Mouse (Mus musculus) C2C12 (cell line): Measurements from ENCODE around the gene Hormad2. TPM values are rescaled to one million over a fixed set of nuclear protein-coding genes. Genes with fewer than 3 reads are reported as not detected.

Experiments
- H3K27me3 ChIP-seq: one replicate; pipeline ENCODE4 v1.6.1; 2011; ENCODE audit not compliant: control insufficient read depth, insufficient read depth, insufficient read length
- H3K36me3 ChIP-seq: one replicate; pipeline ENCODE4 v1.6.1; 2011; ENCODE audit not compliant: control insufficient read depth, insufficient read depth
- H3K4me3 ChIP-seq: one replicate; pipeline ENCODE4 v1.5.1; 2011; ENCODE audit warnings: mild to moderate bottlenecking, control low read depth; ENCODE audit not compliant: poor library complexity, insufficient read depth, severe bottlenecking
- H3K79me2 ChIP-seq: one replicate; pipeline ENCODE4 v1.6.1; 2011; ENCODE audit not compliant: control insufficient read depth, insufficient read depth
- H3K79me3 ChIP-seq: one replicate; pipeline ENCODE4 v1.6.1; 2011; ENCODE audit warnings: low read depth, control low read depth
- H3ac ChIP-seq: one replicate; pipeline ENCODE3; 2011; ENCODE audit warnings: low read depth; ENCODE audit not compliant: control insufficient read depth, insufficient read length
- CEBPB ChIP-seq: IDR thresholded peaks from one replicate; pipeline ENCODE4 v1.6.1; 2011; ENCODE audit warnings: low read depth, mild to moderate bottlenecking, control low read depth, moderate library complexity
- CTCF ChIP-seq: IDR thresholded peaks from one replicate; pipeline ENCODE4 v1.5.1; 2011; ENCODE audit not compliant: control insufficient read depth, insufficient read depth, insufficient read length
- FOSL1 ChIP-seq: IDR thresholded peaks from one replicate; pipeline ENCODE4 v1.8.0; 2011; ENCODE audit warnings: mild to moderate bottlenecking, low read length; ENCODE audit not compliant: poor library complexity, insufficient read depth, severe bottlenecking
- MAX ChIP-seq: IDR thresholded peaks from one replicate; pipeline ENCODE4 v1.6.1; 2011; ENCODE audit warnings: mild to moderate bottlenecking, control low read depth
- MYOD1 ChIP-seq: IDR thresholded peaks from one replicate; pipeline ENCODE4 v1.6.1; 2011; ENCODE audit warnings: low read depth; ENCODE audit not compliant: control insufficient read depth, insufficient read length
- MYOG ChIP-seq: IDR thresholded peaks from one replicate; pipeline ENCODE4 v1.6.1; 2011; ENCODE audit not compliant: control insufficient read depth, insufficient read length; ENCODE audit errors: extremely low read depth
- USF1 ChIP-seq: IDR thresholded peaks from one replicate; pipeline ENCODE4 v1.6.1; 2011; ENCODE audit warnings: low read depth, mild to moderate bottlenecking, control low read depth, moderate library complexity
- polyA plus RNA-seq: library from polyadenylated mRNA; unstranded; fragments of >200 nt; fragmentation: generic; extraction: Trizol; gene quantifications from one replicate; pipeline ENCODE4 v1.2.1, GENCODE M21; 2012; ENCODE audit warnings: missing spikeins

Hormad2 gene
- polyA plus RNA-seq, 1 experiment = not detected

DNA sequence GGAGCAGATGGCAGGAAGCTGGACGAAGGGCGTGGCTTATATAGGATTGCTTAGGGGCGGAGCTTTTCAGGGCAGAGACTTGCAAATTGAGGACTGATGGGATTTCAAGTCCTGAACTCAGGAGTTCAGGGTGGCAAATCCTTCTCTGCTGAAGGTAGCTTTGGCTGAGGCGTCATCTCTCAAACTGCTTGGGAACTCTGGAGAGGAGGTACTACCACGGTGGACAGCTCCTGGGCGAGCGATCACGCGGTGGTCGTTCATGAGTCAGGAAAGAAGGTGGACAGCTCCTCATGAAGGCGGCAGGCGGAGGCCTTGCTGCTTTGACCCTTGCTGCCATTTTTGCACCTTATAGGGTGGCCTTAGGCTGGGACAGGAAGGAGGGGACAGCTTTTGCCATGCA, 20.2 kb upstream of the Hormad2 start:
- TF ChIP-seq MYOG (no peak), MAX (no peak), CEBPB (no peak), CTCF (no peak), FOSL1 (no peak)

DNA sequence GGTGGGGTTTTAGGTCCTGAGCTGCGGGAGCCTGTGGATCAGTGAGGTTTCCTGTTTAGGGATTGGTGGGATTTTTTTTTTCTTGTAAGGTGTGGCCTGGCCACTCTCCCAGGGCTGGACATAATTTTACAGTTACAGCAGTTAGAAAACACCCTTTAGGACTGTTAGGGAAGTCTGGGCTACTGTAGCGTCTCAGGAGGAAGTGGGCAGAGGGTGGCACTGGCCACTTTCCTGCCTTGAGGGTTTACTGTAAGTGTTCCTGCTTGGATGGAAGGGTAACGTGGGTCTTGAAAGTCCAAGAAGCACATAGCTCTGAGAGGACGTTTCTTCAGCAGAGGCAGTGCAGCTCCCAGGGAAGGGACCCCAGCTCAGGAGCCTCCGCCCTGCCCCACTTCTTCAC, 19.7 kb upstream of the Hormad2 start:
- no peaks in the 10 kb centered on the region for H3K79me3 ChIP-seq
- TF ChIP-seq MYOG (no peak), FOSL1 (no peak), MAX (no peak), MYOD1 (no peak), CTCF (no peak), CEBPB (no peak)
- no peak overlapping the region for H3K4me3 ChIP-seq
- H3K36me3 ChIP-seq = no peaks in the 10 kb centered on the region
- no peak overlapping the region for H3ac ChIP-seq
- no peaks in the 10 kb centered on the region for H3K79me2 ChIP-seq
- peaks cover 12% of the 10 kb centered on the region for H3K27me3 ChIP-seq

More for the DNA sequence above, 20.2 kb upstream of the Hormad2 start:
- peaks cover 12% of the 10 kb centered on the region for H3K27me3 ChIP-seq
- no peak overlapping the region for H3K4me3 ChIP-seq
- no peaks in the 10 kb centered on the region for H3K79me2 ChIP-seq
- H3K36me3 ChIP-seq = no peaks in the 10 kb centered on the region
- no peaks in the 10 kb centered on the region for H3K79me3 ChIP-seq
- no peak overlapping the region for H3ac ChIP-seq

DNA sequence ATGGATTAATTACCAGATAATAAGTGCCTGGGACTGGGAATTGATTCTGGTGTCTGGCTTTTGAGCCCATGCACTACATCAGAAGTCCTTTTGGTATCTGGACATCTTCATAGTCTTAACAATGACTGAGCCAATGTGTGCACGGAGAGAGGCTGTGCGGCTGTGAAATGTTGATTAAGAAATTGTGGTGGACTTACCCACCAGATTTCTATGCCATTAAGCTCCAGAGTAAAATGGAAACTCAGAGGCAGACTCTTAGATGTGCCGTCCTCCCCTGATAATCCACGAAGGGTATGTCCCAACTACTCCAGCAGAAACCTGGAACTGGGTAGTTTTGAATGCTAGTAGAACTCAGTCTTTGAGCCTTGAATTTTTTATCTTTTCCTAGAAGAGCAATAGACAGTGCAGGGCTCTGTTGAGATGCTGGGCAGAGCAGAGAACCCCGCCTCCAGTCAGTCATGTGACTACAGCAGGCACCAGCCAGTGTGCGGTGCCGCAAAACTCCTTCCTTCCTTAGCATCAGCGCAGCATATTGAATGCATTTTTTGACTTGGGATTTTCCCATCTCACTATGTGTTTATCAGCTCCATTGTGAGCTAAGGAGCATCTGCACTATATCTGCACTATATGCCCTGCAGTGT, 14.1 kb upstream of the Hormad2 start:
- no peaks in the 10 kb centered on the region for H3K79me2 ChIP-seq
- TF ChIP-seq USF1 (peak; percentile 39), MYOD1 (no peak)
- H3K79me3 ChIP-seq = no peaks in the 10 kb centered on the region
- no peak overlapping the region for H3K4me3 ChIP-seq
- H3K36me3 ChIP-seq = no peaks in the 10 kb centered on the region
- H3K27me3 ChIP-seq = peaks cover 12% of the 10 kb centered on the region
- no peak overlapping the region for H3ac ChIP-seq

DNA sequence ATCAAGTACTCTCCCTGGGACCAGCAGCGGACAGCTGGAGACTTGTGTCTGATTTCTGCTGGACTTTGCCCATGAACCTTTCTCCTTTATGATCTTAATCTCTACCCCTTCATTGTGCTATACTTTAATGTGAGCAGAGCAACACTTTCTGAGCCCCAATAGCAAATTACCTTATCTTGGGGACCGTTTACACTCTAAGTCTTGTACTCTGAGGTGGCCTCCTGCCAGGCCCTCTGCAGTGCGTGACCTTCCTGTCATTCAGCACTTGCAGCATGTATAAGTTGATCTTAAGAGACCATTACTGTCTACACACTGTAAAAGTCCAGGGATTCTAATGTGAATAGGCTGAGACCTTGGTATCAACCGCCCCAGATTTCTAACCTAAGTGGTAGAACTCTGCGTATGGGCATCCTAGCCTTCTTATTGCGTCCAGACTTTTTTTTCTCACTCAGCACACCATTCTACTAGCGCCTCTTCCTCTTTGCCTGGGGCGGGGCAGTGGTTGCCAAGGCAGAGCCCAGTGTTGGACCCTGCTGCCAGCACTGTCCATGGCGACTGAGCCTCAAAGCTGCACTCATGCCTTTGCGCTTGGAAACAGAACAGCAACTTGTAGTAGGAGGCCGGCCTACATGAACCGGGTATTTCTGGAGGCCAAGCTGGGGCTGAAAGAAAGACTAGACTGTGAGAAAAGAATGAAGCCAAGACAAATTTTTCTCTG, 11.7 kb upstream of the Hormad2 start:
- Histone ChIP-seq H3K79me2 (no peaks in the 10 kb centered on the region), H3K27me3 (peaks cover 6% of the 10 kb centered on the region), H3K36me3 (no peaks in the 10 kb centered on the region), H3ac (no peak overlapping the region), H3K4me3 (no peak overlapping the region), H3K79me3 (no peaks in the 10 kb centered on the region)
- TF ChIP-seq MYOD1 (no peak), CEBPB (no peak), CTCF (no peak), USF1 (no peak), MYOG (no peak), MAX (no peak), FOSL1 (no peak)

DNA sequence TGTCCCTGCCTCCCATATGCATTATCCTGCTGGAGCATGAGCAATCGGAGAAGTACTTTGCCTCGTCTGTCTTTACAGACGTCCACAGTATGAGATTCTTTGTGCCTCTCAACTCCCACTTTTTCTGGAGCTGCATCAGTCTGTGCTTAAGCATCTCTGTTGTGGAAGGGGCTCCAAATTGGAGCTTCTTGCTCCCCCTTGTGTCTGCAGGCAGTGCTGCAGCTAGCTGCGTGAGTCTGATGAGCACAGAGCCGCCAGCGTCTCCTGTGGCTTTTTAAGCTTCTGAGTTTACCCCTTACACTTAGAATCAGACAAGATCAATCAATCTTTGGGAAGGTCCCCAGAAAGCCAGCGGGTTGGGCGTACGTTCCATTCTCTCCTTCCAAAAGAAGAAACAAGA, 10.2 kb upstream of the Hormad2 start:
- Histone ChIP-seq H3K36me3 (no peaks in the 10 kb centered on the region), H3ac (no peak overlapping the region), H3K79me2 (no peaks in the 10 kb centered on the region), H3K27me3 (no peaks in the 10 kb centered on the region), H3K79me3 (no peaks in the 10 kb centered on the region), H3K4me3 (no peak overlapping the region)
- no peak for TF ChIP-seq CEBPB
- TF ChIP-seq FOSL1 = no peak
- TF ChIP-seq MYOG = no peak
- TF ChIP-seq MAX = peak; percentile 20
- no peak for TF ChIP-seq MYOD1
- TF ChIP-seq USF1 = no peak
- TF ChIP-seq CTCF = peak; percentile 75

DNA sequence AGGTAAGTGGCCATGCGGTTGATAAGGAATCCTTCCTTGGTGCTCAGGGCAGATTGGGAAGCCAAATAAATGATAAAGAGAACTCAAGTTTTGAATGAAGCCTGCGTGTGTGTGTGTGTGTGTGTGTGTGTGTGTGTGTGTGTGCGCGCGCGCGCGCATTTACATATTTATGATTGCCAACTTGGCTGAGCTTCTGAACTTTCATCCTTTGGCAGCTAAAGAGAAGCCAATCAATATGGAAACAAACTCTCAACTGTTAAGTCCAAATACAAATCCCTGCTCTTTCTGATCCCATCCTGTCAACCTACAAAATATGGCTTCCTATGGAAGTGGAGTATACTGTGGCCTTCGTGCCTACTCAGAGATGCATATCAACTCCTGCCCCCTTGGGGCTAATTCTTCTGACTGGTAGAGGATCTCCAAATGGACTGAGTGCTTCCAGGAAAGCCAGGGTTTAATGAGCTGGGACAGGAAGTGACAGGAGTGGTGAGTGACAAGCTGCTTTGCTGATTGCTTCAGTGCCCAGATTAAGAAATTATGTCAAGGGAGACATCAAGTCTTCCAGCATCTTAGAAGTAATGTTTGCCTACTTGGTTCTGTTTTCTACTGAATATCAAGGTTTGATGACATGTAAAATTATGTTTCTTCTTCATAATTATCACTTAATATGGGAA, 5.4 kb upstream of the Hormad2 start:
- no peaks in the 10 kb centered on the region for H3K79me2 ChIP-seq
- no peaks in the 10 kb centered on the region for H3K27me3 ChIP-seq
- H3K36me3 ChIP-seq = no peaks in the 10 kb centered on the region
- H3K4me3 ChIP-seq = no peak overlapping the region
- no peaks in the 10 kb centered on the region for H3K79me3 ChIP-seq
- H3ac ChIP-seq = no peak overlapping the region
- TF ChIP-seq USF1 (no peak), CEBPB (no peak), MYOG (no peak), MYOD1 (no peak), FOSL1 (no peak), CTCF (no peak), MAX (no peak)
